ENCODE assay signal across 23 mouse cellular contexts in the genomic region with DNA sequence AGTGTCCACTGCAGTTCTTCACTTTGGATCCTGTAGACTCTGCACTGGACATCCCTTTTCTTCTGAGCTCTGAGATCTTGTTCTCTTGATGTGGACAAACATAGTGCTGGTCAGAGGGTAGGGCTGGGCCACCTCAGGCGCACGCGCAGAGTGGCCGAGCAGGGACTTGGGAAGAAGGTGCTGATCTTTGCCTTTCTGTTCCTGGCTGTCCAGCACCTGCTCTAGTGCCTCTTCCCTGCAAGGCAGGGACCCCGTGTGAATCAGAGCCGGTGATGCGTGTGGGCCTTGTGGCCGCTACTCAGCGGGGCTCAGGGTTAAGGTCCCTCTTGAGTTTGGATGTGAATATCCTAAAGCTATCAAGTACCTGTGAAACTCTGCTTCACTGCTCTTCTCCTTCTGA.
"Had no signal": no experiment of that assay in that cellular context is flagged by ENCODE, and none has a peak within 500 bp of the region (broad histone marks: within the 10 kb centered on the region; RNA-seq: fewer than 3 reads in every experiment).

No protein-coding gene starts in this region.

- H3K4me2 ChIP-seq: intestine, embryonic 15.5 days; limb, embryonic 13.5 days; liver, embryonic 12.5 days; liver, embryonic 15.5 days; lung, embryonic 15.5 days; midbrain, embryonic 13.5 days; neural tube, embryonic 12.5 days; neural tube, embryonic 15.5 days had no signal

- ATAC-seq: intestine, embryonic 15.5 days; liver, embryonic 12.5 days; midbrain, embryonic 13.5 days had no signal

- DNase-seq: liver; lung, adult 18-20 months; lung, postnatal 10 days; lung, postnatal 36 days; right cerebral cortex, adult 18-20 months; right cerebral cortex, postnatal 14 days; right cerebral cortex, postnatal 4 days; thymus, adult 2 months; thymus, postnatal 14 days; thymus, postnatal 4 days had no signal

- H3K9me3 ChIP-seq: limb, embryonic 10.5 days; liver, embryonic 12.5 days; liver, embryonic 15.5 days; lung, embryonic 15.5 days had no signal

- H3K9ac ChIP-seq: intestine, embryonic 15.5 days; limb, embryonic 13.5 days; liver, embryonic 12.5 days; liver, embryonic 15.5 days; lung, embryonic 15.5 days; midbrain, embryonic 13.5 days; neural tube, embryonic 12.5 days; neural tube, embryonic 15.5 days had no signal

- H3K4me3 ChIP-seq: intestine, embryonic 15.5 days; limb, embryonic 10.5 days; limb, embryonic 13.5 days; liver, embryonic 12.5 days; liver, embryonic 15.5 days; lung, embryonic 15.5 days; megakaryocyte, embryonic 14.5 days; midbrain, embryonic 10.5 days; midbrain, embryonic 13.5 days; neural tube, embryonic 12.5 days; neural tube, embryonic 15.5 days had no signal

- H3K27ac ChIP-seq: intestine, embryonic 15.5 days; kidney, postnatal 0 days; limb, embryonic 10.5 days; limb, embryonic 13.5 days; liver, embryonic 12.5 days; liver, embryonic 15.5 days; lung, embryonic 15.5 days; midbrain, embryonic 10.5 days; midbrain, embryonic 13.5 days; neural tube, embryonic 12.5 days; neural tube, embryonic 15.5 days; stomach, postnatal 0 days had no signal

- H3K4me1 ChIP-seq: intestine, embryonic 15.5 days; limb, embryonic 10.5 days; limb, embryonic 13.5 days; liver, embryonic 12.5 days; liver, embryonic 15.5 days; lung, embryonic 15.5 days; midbrain, embryonic 10.5 days; midbrain, embryonic 13.5 days; neural tube, embryonic 12.5 days; neural tube, embryonic 15.5 days had no signal

- H3K27me3 ChIP-seq: intestine, embryonic 15.5 days; limb, embryonic 13.5 days; liver, embryonic 12.5 days; liver, embryonic 15.5 days; lung, embryonic 15.5 days; megakaryocyte, embryonic 14.5 days; midbrain, embryonic 13.5 days; neural tube, embryonic 12.5 days; neural tube, embryonic 15.5 days had no signal
